Mouse (Mus musculus) myocyte (in vitro differentiated cells): Measurements from ENCODE around the gene Coasy. TPM values are rescaled to one million over a fixed set of nuclear protein-coding genes. Genes with fewer than 3 reads are reported as not detected.

Experiments
- H3K27me3 ChIP-seq: one replicate; pipeline ENCODE4 v1.6.1; 2011; ENCODE audit not compliant: control insufficient read depth, insufficient read depth, insufficient read length
- H3K36me3 ChIP-seq: one replicate; pipeline ENCODE4 v1.6.1; 2011; ENCODE audit not compliant: control insufficient read depth, insufficient read depth
- H3K4me2 ChIP-seq: one replicate; pipeline ENCODE4 v1.6.1; 2011; ENCODE audit warnings: low read depth, control low read depth
- H3K4me3 ChIP-seq: one replicate; pipeline ENCODE4 v1.5.1; 2011; ENCODE audit warnings: mild to moderate bottlenecking, control low read depth, moderate library complexity
- H3K79me2 ChIP-seq: one replicate; pipeline ENCODE4 v1.6.1; 2011; ENCODE audit not compliant: control insufficient read depth, insufficient read depth
- H3ac ChIP-seq: one replicate; pipeline ENCODE4 v1.6.1; 2011; ENCODE audit not compliant: control insufficient read depth, insufficient read length
- CEBPB ChIP-seq: IDR thresholded peaks from 2 replicates; pipeline ENCODE4 v1.6.1; 2011; ENCODE audit warnings: mild to moderate bottlenecking, moderate library complexity; ENCODE audit not compliant: poor library complexity, insufficient read depth, severe bottlenecking
- E2F4 ChIP-seq: IDR thresholded peaks from one replicate; pipeline ENCODE4 v1.6.1; 2011; ENCODE audit warnings: mild to moderate bottlenecking, control low read depth, moderate library complexity; ENCODE audit not compliant: insufficient read depth
- MAX ChIP-seq: IDR thresholded peaks from one replicate; pipeline ENCODE4 v1.6.1; 2011; ENCODE audit warnings: low read depth, mild to moderate bottlenecking, control low read depth
- MYOD1 ChIP-seq, 3 experiments: IDR thresholded peaks; one replicate each; pipeline ENCODE4 v1.6.1; 2011; ENCODE audit warnings: control low read depth in 2 of 3, low read depth in 2 of 3, mild to moderate bottlenecking in 2 of 3, moderate library complexity in 1 of 3; ENCODE audit not compliant: insufficient read length in 2 of 3, control insufficient read depth in 1 of 3
- MYOG ChIP-seq, 3 experiments: IDR thresholded peaks; one replicate each; pipeline ENCODE4 v1.6.1; 2011; ENCODE audit warnings: control low read depth in 2 of 3, low read depth in 2 of 3, mild to moderate bottlenecking in 2 of 3; ENCODE audit not compliant: insufficient read length in 2 of 3, control insufficient read depth in 1 of 3, insufficient read depth in 1 of 3
- POLR2A ChIP-seq: IDR thresholded peaks from one replicate; pipeline ENCODE4 v1.6.1; 2011; ENCODE audit warnings: low read depth, mild to moderate bottlenecking, control low read depth, moderate library complexity; ENCODE audit not compliant: insufficient read length
- POLR2AphosphoS2 ChIP-seq: IDR thresholded peaks from one replicate; pipeline ENCODE4 v1.6.1; 2011; ENCODE audit warnings: low read depth, control low read depth; ENCODE audit not compliant: insufficient read length
- REST ChIP-seq: IDR thresholded peaks from one replicate; pipeline ENCODE4 v1.6.1; 2011; ENCODE audit warnings: mild to moderate bottlenecking, control low read depth, moderate library complexity; ENCODE audit not compliant: insufficient read depth, insufficient read length
- SRF ChIP-seq: IDR thresholded peaks from one replicate; pipeline ENCODE4 v1.6.1; 2011; ENCODE audit warnings: low read depth; ENCODE audit not compliant: control insufficient read depth, insufficient read length
- TCF12 ChIP-seq: IDR thresholded peaks from one replicate; pipeline ENCODE4 v1.6.1; 2011; ENCODE audit warnings: mild to moderate bottlenecking, control low read depth; ENCODE audit not compliant: poor library complexity, insufficient read depth, severe bottlenecking
- TCF3 ChIP-seq: IDR thresholded peaks from one replicate; pipeline ENCODE4 v1.6.1; 2011; ENCODE audit warnings: low read depth, control low read depth; ENCODE audit not compliant: insufficient read length
- USF1 ChIP-seq: IDR thresholded peaks from one replicate; pipeline ENCODE4 v1.6.1; 2011; ENCODE audit warnings: low read depth, mild to moderate bottlenecking, control low read depth, moderate library complexity
- polyA plus RNA-seq: library from polyadenylated mRNA; unstranded; fragments of >200 nt; fragmentation: generic; extraction: Trizol; gene quantifications from one replicate; pipeline ENCODE4 v1.2.1, GENCODE M21; 2012; ENCODE audit warnings: missing spikeins

Coasy gene
- polyA plus RNA-seq, 1 experiment = 39.7 TPM

GRCm38 (mm10) chr11:101078121-101078520 is 4.2 kb upstream of the Coasy start, which contains the start of gene Hsd17b1:
Gene Hsd17b1 (plus strand): TSS chr11:101078411.
- H3K79me2 ChIP-seq = no peaks in the 10 kb centered on the region
- no peaks in the 10 kb centered on the region for H3K27me3 ChIP-seq
- H3K4me2 ChIP-seq = no peak within 1 kb of the TSS
- H3K4me3 ChIP-seq = no peak within 1 kb of the TSS
- no peaks in the 10 kb centered on the region for H3K36me3 ChIP-seq
- TF ChIP-seq POLR2AphosphoS2 (no peak), TCF3 (no peak), SRF (no peak), MAX (no peak), POLR2A (no peak), CEBPB (no peak), E2F4 (no peak), REST (no peak), MYOD1 (IDR thresholded peaks at IDR 0.05; ENCODE audit: control insufficient read depth in 1 of 3, insufficient read length in 2 of 3, low read depth in 2 of 3) (no peak), USF1 (no peak), MYOG (IDR thresholded peaks at IDR 0.05; ENCODE audit: control insufficient read depth in 1 of 3, insufficient read depth in 1 of 3, insufficient read length in 2 of 3, low read depth in 2 of 3) (no peak), TCF12 (no peak)
- H3ac ChIP-seq = no peak within 1 kb of the TSS

GRCm38 (mm10) chr11:101079746-101080145 is 2.6 kb upstream of the Coasy start:
- no peaks in the 10 kb centered on the region for H3K27me3 ChIP-seq
- no peaks in the 10 kb centered on the region for H3K36me3 ChIP-seq
- no peak overlapping the region for H3ac ChIP-seq
- TF ChIP-seq E2F4 = no peak
- peaks cover 10% of the 10 kb centered on the region for H3K79me2 ChIP-seq
- no peak overlapping the region for H3K4me2 ChIP-seq
- H3K4me3 ChIP-seq = no peak overlapping the region

GRCm38 (mm10) chr11:101080421-101080820 is 1.9 kb upstream of the Coasy start:
- H3K79me2 ChIP-seq = peaks cover 10% of the 10 kb centered on the region
- H3K36me3 ChIP-seq = no peaks in the 10 kb centered on the region
- no peak overlapping the region for H3K4me3 ChIP-seq
- no peak overlapping the region for H3ac ChIP-seq
- H3K4me2 ChIP-seq = no peak overlapping the region
- H3K27me3 ChIP-seq = no peaks in the 10 kb centered on the region
- TF ChIP-seq POLR2AphosphoS2 (no peak), SRF (no peak), USF1 (no peak), CEBPB (no peak), TCF3 (no peak), MYOD1 (IDR thresholded peaks at IDR 0.05; ENCODE audit: control insufficient read depth in 1 of 3, insufficient read length in 2 of 3, low read depth in 2 of 3) (no peak), E2F4 (no peak), MYOG (IDR thresholded peaks at IDR 0.05; ENCODE audit: control insufficient read depth in 1 of 3, insufficient read depth in 1 of 3, insufficient read length in 2 of 3, low read depth in 2 of 3) (no peak), REST (no peak), TCF12 (no peak), MAX (no peak), POLR2A (no peak)

GRCm38 (mm10) chr11:101081659-101082058 is 706 bp upstream of the Coasy start:
- peaks cover 10% of the 10 kb centered on the region for H3K79me2 ChIP-seq
- H3K36me3 ChIP-seq = no peaks in the 10 kb centered on the region
- no peaks in the 10 kb centered on the region for H3K27me3 ChIP-seq
- peak overlapping the region; percentile 95 for H3K4me2 ChIP-seq
- no peak overlapping the region for H3ac ChIP-seq
- H3K4me3 ChIP-seq = peak overlapping the region; percentile 97
- TF ChIP-seq MAX (no peak), CEBPB (no peak), USF1 (no peak), E2F4 (no peak), POLR2AphosphoS2 (no peak), TCF3 (no peak), MYOG (IDR thresholded peaks at IDR 0.05; ENCODE audit: control insufficient read depth in 1 of 3, insufficient read depth in 1 of 3, insufficient read length in 2 of 3, low read depth in 2 of 3) (no peak), POLR2A (no peak), SRF (no peak), TCF12 (no peak), REST (no peak)

GRCm38 (mm10) chr11:101083083-101083697 is 825 bp downstream of the Coasy start:
- peaks cover 20% of the 10 kb centered on the region for H3K79me2 ChIP-seq
- no peaks in the 10 kb centered on the region for H3K36me3 ChIP-seq
- H3K27me3 ChIP-seq = no peaks in the 10 kb centered on the region
- TF ChIP-seq E2F4 (no peak), CEBPB (peak; percentile 92), POLR2A (peak; percentile 51), SRF (no peak), POLR2AphosphoS2 (no peak), TCF3 (no peak), USF1 (no peak), REST (no peak), MAX (no peak), MYOD1 (IDR thresholded peaks at IDR 0.05; ENCODE audit: control insufficient read depth in 1 of 3, insufficient read length in 2 of 3, low read depth in 2 of 3) (peak in 2 of 3 experiments; percentile 25 to 27)
- peak overlapping the region; percentile 96 for H3K4me2 ChIP-seq
- peak overlapping the region; percentile 97 for H3K4me3 ChIP-seq
- peak overlapping the region; percentile 78 for H3ac ChIP-seq
